Mouse (Mus musculus) liver, postnatal 0 days (tissue): ENCODE results near the gene Dnajc28.

ENCODE experiments used
- CTCF ChIP-seq: sonication (generic); IDR thresholded peaks from 2 replicates; pipeline ENCODE4 v1.5.1; 2016; ENCODE audit warnings: antibody characterized with exemption, low read depth
- EP300 ChIP-seq: IDR thresholded peaks from 2 replicates; pipeline ENCODE4 v1.6.1; 2016; ENCODE audit warnings: antibody characterized with exemption, low read depth, mild to moderate bottlenecking

GRCm38 (mm10) chr16:91597672-91598010, 21.2 kb downstream of the Dnajc28 start, which contains the start of gene Tmem50b:
- TF ChIP-seq CTCF = no peak
- TF ChIP-seq EP300 = no peak
